Mouse (Mus musculus): ENCODE results near the gene Zfp512b. TPM values are rescaled to one million over a fixed set of nuclear protein-coding genes. Genes with fewer than 3 reads are reported as not detected.

The Zfp512b gene
- polyA plus RNA-seq, 1 experiment from 2014 or later = 81.3 TPM

GRCm38 (mm10) chr2:181577981-181578581 is 14.5 kb downstream of the Zfp512b start:
- 85% methylated on average over 7 of the region's 7 CpGs for WGBS
- peaks cover 24% of the 10 kb centered on the region for H3K36me3 ChIP-seq
- no peak overlapping the region for H3K27ac ChIP-seq (replicated peaks)
- H3K9me3 ChIP-seq = no peaks in the 10 kb centered on the region
- no peak overlapping the region for H3K4me2 ChIP-seq
- ATAC-seq (ENCODE audit: low read depth) = no peak
- no peaks in the 10 kb centered on the region for H3K27me3 ChIP-seq
- peaks cover 52% of the 10 kb centered on the region for H3K4me1 ChIP-seq (replicated peaks)
- H3K4me3 ChIP-seq = no peak overlapping the region
- 0 out of 2 replicates have a peak overlapping the region, but pooled peaks have one; percentile 1 for H3K9ac ChIP-seq

DNA sequence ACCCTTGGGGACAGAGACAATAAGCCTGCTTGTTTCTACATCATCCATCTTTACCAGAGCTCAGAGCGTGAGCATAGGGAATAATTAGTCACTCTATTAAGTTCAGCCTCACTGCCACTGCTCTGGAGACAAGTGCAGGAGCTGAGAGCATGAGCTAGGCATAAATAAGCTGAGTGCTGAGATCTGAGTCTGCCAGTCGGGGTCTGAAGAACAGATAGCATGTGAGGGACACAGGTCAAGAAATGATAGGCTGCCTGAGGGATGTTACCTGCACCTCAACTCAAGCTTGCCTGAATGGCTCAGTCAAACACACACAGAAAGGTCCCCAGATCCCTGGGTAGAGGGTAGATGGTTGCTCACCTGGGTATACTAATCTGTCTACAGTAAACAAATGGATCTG is 15.5 kb downstream of the Zfp512b start:
- H3K9me3 ChIP-seq = no peaks in the 10 kb centered on the region
- no peak overlapping the region for H3K4me2 ChIP-seq
- H3K27me3 ChIP-seq = no peaks in the 10 kb centered on the region
- H3K4me1 ChIP-seq (replicated peaks) = peaks cover 46% of the 10 kb centered on the region
- H3K36me3 ChIP-seq = peaks cover 29% of the 10 kb centered on the region
- H3K27ac ChIP-seq (replicated peaks) = no peak overlapping the region
- no peak overlapping the region for H3K4me3 ChIP-seq
- no peak overlapping the region for H3K9ac ChIP-seq
- WGBS = 41% methylated on average over 2 of the region's 2 CpGs
- no peak for ATAC-seq (ENCODE audit: low read depth)

DNA sequence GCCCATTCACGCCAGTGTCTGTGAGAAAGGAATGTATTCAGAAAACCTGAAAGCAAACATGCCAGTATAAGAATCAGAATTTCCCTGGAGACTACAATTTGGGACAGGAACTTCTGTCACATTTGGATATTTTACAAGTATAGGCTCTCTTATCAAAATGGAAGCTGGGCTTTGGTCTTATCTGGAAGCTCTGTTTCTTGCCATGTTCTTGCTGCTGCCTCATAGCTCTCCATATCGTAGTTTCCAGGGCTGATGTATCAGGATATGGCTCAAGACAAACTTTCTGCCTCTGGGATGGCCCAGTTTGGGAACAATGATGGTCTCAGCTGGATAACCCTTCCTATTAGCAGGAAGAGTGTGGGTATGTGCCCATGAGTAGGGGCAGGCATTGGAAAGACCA is 16.0 kb downstream of the Zfp512b start:
- Histone ChIP-seq H3K4me2 (no peak overlapping the region), H3K4me3 (no peak overlapping the region), H3K9ac (no peak overlapping the region), H3K36me3 (peaks cover 34% of the 10 kb centered on the region), H3K9me3 (no peaks in the 10 kb centered on the region), H3K27me3 (no peaks in the 10 kb centered on the region), H3K27ac (replicated peaks) (no peak overlapping the region), H3K4me1 (replicated peaks) (peaks cover 44% of the 10 kb centered on the region)
- ATAC-seq (ENCODE audit: low read depth) = no peak
- 99% methylated on average over 2 of the region's 2 CpGs for WGBS

DNA sequence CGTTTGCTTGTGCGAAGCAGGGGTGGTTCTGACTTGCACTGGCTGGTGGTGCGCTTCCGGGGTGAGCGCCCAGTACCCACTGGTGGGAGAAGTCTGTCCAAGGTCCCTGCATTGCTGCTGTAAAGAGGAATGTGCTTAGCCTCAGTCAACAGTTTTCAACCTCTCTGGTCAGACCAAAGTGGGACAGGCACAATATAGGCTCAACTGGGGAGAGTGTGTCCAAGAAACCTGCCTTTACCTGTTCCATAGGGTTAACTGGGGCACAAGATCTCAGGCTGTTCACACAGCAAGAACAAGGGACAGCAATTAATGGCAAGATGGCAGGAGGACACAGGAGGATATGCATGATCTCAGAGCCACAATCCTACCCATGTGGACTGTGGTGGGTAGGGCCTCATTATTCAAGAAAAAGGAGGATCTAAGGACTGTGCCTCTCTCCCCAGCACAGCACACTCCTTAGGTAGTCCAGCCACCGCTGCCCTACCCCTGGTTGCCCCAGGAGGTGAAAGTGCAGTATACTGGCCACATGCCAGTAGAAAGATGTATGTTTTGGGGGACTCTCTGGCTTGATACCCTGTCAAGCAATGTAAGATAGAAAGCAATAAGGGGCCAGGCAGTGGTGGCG is 17.6 kb downstream of the Zfp512b start:
- 89% methylated on average over 7 of the region's 7 CpGs for WGBS
- ATAC-seq (ENCODE audit: low read depth) = no peak
- H3K9me3 ChIP-seq = no peaks in the 10 kb centered on the region
- H3K27ac ChIP-seq (replicated peaks) = no peak overlapping the region
- no peak overlapping the region for H3K4me3 ChIP-seq
- peaks cover 34% of the 10 kb centered on the region for H3K36me3 ChIP-seq
- H3K9ac ChIP-seq = no peak overlapping the region
- H3K27me3 ChIP-seq = no peaks in the 10 kb centered on the region
- H3K4me2 ChIP-seq = no peak overlapping the region
- peaks cover 34% of the 10 kb centered on the region for H3K4me1 ChIP-seq (replicated peaks)

- WGBS = 92% methylated on average over 9 of the region's 9 CpGs
Measured at GRCm38 (mm10) chr2:181573961-181574360, 18.6 kb downstream of the Zfp512b start.

GRCm38 (mm10) chr2:181572921-181573920 is 19.4 kb downstream of the Zfp512b start:
- H3K9ac ChIP-seq = no peak overlapping the region
- H3K27me3 ChIP-seq = no peaks in the 10 kb centered on the region
- H3K4me3 ChIP-seq = no peak overlapping the region
- no peak for ATAC-seq (ENCODE audit: low read depth)
- H3K9me3 ChIP-seq = no peaks in the 10 kb centered on the region
- no peak overlapping the region for H3K27ac ChIP-seq (replicated peaks)
- peaks cover 18% of the 10 kb centered on the region for H3K4me1 ChIP-seq (replicated peaks)
- peaks cover 39% of the 10 kb centered on the region for H3K36me3 ChIP-seq
- 94% methylated on average over 15 of the region's 15 CpGs for WGBS
- no peak overlapping the region for H3K4me2 ChIP-seq

More at GRCm38 (mm10) chr2:181573961-181574360, 18.6 kb downstream of the Zfp512b start:
- Histone ChIP-seq H3K4me1 (replicated peaks) (peaks cover 25% of the 10 kb centered on the region), H3K9ac (no peak overlapping the region), H3K27ac (replicated peaks) (no peak overlapping the region), H3K9me3 (no peaks in the 10 kb centered on the region), H3K36me3 (peaks cover 39% of the 10 kb centered on the region), H3K27me3 (no peaks in the 10 kb centered on the region), H3K4me2 (no peak overlapping the region), H3K4me3 (no peak overlapping the region)
- no peak for ATAC-seq (ENCODE audit: low read depth)

DNA sequence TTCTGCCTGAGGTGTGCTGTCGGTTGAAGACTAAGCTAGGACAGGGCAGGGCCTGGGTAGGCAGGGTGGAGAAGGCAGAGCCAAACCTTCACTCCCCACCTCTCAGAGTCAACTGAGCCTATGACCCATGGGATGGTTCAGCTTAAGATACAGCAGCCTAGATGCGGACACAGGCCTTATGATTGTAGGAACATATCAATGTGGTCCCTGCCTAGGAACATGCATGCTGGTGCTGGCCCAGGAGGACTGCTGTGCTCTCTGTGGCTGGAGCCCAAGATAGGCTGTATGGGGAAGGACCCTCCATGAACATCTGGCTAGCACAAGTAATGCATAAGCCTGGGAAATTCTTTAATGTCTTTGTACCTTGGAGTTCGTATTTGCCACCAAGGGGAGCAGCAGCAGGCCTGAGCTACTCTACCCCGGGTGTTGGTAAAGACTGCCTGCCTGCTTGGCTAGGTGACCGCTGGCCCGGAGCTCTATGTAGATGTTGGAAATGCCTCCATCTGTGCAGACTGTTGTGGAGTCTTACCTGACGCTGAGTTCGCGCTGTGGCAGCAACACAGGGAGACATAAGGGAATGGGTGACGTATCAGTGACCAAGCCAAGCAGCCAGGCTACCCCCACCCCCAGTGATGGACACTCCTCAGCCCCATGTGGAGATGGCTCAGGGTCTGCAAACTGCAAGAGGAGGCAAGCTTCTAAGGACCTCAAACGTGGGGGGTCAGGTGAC is 20.5 kb downstream of the Zfp512b start:
- no peaks in the 10 kb centered on the region for H3K9me3 ChIP-seq
- no peak overlapping the region for H3K4me3 ChIP-seq
- H3K4me1 ChIP-seq (replicated peaks) = peaks cover 7% of the 10 kb centered on the region
- no peak for ATAC-seq (ENCODE audit: low read depth)
- no peak overlapping the region for H3K27ac ChIP-seq (replicated peaks)
- no peak overlapping the region for H3K9ac ChIP-seq
- H3K27me3 ChIP-seq = no peaks in the 10 kb centered on the region
- WGBS = 91% methylated on average over 11 of the region's 11 CpGs
- no peak overlapping the region for H3K4me2 ChIP-seq
- peaks cover 39% of the 10 kb centered on the region for H3K36me3 ChIP-seq

- H3K4me2 ChIP-seq = no peak overlapping the region
- H3K36me3 ChIP-seq = peaks cover 39% of the 10 kb centered on the region
- H3K9ac ChIP-seq = no peak overlapping the region
- H3K9me3 ChIP-seq = no peaks in the 10 kb centered on the region
- 76% methylated on average over 6 of the region's 6 CpGs for WGBS
- H3K4me3 ChIP-seq = no peak overlapping the region
- no peak overlapping the region for H3K27ac ChIP-seq (replicated peaks)
- H3K27me3 ChIP-seq = no peaks in the 10 kb centered on the region
- ATAC-seq (ENCODE audit: low read depth) = no peak
- no peaks in the 10 kb centered on the region for H3K4me1 ChIP-seq (replicated peaks)
Measured at GRCm38 (mm10) chr2:181570921-181571595, 21.5 kb downstream of the Zfp512b start.

DNA sequence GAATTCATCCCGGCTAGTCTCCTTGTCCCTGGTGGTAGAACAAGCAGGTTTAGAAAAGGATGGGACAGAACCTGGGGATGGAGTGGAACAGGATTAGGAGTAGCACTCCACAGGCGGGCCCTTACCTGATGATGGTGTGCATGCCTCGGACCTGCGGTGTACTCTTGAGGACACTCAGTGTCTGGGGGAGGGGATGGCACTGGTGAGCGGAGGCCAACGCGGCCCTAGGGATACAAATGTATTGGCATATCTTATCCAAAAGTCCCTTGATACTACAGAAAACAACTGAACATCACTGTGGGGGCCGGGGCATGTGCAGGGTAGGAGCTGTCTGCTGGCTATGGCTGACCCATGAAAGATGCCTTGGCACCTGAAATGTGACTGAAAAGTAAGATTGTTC is 22.2 kb downstream of the Zfp512b start:
- H3K9me3 ChIP-seq = no peaks in the 10 kb centered on the region
- H3K27ac ChIP-seq (replicated peaks) = no peak overlapping the region
- no peak overlapping the region for H3K4me3 ChIP-seq
- WGBS = 89% methylated on average over 8 of the region's 8 CpGs
- H3K4me1 ChIP-seq (replicated peaks) = no peaks in the 10 kb centered on the region
- no peaks in the 10 kb centered on the region for H3K27me3 ChIP-seq
- no peak overlapping the region for H3K9ac ChIP-seq
- H3K36me3 ChIP-seq = peaks cover 39% of the 10 kb centered on the region
- no peak overlapping the region for H3K4me2 ChIP-seq
- ATAC-seq (ENCODE audit: low read depth) = no peak

DNA sequence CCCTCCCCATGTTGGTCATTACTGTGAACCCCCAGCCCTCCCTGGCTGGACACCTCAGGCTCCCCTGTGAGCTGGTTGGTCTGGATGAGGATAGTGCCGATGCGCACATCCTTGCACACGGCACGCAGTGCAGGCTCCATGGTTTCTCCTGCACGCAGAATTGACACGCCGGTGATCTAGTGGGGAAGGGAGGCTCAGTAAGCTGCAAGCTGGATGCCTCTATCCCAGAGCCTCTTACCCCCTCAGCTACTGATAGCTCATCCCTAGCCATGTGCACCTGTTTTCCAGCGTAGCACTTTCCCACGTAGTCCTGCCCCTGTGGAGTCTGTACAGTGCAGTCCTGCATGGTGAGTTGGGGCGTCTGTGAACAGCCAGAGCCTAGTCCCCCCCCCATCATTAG is 22.7 kb downstream of the Zfp512b start:
- no peak overlapping the region for H3K9ac ChIP-seq
- no peak for ATAC-seq (ENCODE audit: low read depth)
- no peak overlapping the region for H3K4me2 ChIP-seq
- H3K9me3 ChIP-seq = no peaks in the 10 kb centered on the region
- 92% methylated on average over 10 of the region's 10 CpGs for WGBS
- H3K36me3 ChIP-seq = peaks cover 37% of the 10 kb centered on the region
- no peak overlapping the region for H3K27ac ChIP-seq (replicated peaks)
- H3K27me3 ChIP-seq = no peaks in the 10 kb centered on the region
- no peak overlapping the region for H3K4me3 ChIP-seq
- no peaks in the 10 kb centered on the region for H3K4me1 ChIP-seq (replicated peaks)

DNA sequence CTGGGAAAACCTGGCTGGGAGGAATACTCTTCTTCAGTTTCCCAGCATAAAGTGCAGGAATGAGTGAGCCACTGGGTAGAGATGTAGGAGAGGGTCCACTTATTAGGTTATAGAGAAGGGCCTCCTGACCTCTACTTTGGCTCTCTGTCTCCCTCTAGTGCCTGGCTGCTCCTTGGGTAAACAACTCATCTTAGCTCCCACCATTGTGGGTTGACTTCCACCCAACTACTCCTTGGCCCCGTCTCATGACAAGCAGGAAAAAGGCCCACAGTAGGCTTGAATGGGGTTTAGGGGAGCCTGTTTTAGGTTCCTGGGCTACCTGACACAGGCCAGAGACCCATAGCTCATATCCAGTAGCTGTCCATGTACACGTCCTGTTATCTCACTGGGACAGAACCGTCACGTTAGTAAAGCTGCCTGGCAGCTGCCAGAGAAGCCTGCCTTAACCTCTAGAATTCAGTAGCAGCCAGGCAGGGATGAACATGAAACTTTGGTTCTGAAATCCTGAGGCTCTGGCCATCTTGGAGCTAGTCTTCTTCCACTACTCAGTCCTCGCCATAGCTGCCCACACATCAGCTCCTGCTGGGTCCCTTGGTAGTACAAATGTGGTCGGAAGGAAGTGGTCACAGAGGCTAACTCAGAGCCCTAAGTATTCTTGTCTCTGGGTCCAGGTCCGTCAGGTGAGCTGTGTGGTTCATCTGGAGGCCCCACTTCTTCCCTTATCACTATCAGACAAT is 24.2 kb downstream of the Zfp512b start:
- Histone ChIP-seq H3K27me3 (no peaks in the 10 kb centered on the region), H3K4me1 (replicated peaks) (no peaks in the 10 kb centered on the region), H3K27ac (replicated peaks) (no peak overlapping the region), H3K9ac (no peak overlapping the region), H3K4me2 (no peak overlapping the region), H3K9me3 (no peaks in the 10 kb centered on the region), H3K4me3 (no peak overlapping the region), H3K36me3 (peaks cover 23% of the 10 kb centered on the region)
- no peak for ATAC-seq (ENCODE audit: low read depth)
- WGBS = 78% methylated on average over 7 of the region's 7 CpGs

All from neural tube, embryonic 13.5 days (tissue).